ENCODE assay signal across 10 mouse cellular contexts in genomic region chr4:152140441-152140840, GRCm38 (mm10). TPM values are rescaled to one million over a fixed set of nuclear protein-coding genes. Genes with fewer than 3 reads are reported as not detected.
A peak's percentile ranks its signal among the peaks of the same experiment; 100 is the strongest.
DNase-seq lines count a peak whose midpoint lies in the region; ATAC-seq lines count a peak whose summit lies in the region.
"Had no signal": no experiment of that assay in that cellular context is flagged by ENCODE, and none has a peak within 500 bp of the region (broad histone marks: within the 10 kb centered on the region; RNA-seq: fewer than 3 reads in every experiment).

No protein-coding gene starts in this region.

- no peak overlapping the region for H3K27ac ChIP-seq in liver, embryonic 11.5 days (ENCODE audit: low read depth, low read length)

- no peak for ATAC-seq in cerebellum, adult (ENCODE audit: insufficient number of reproducible peaks, low FRiP score, low TSS enrichment)
- ATAC-seq in liver, embryonic 11.5 days (replicated peaks; ENCODE audit: low FRiP score): no peak

- H3K27me3 ChIP-seq in liver, embryonic 11.5 days (replicated peaks; ENCODE audit: control insufficient read depth, insufficient read depth, low read length): peaks cover 12% of the 10 kb centered on the region

- WGBS in liver, embryonic 11.5 days: 28% methylated on average over 6 of the region's 6 CpGs

- no peak overlapping the region for H3K4me2 ChIP-seq in liver, embryonic 11.5 days

- DNase-seq in cerebellum, postnatal 14 days: peak; percentile 76 to 82
- peak; percentile 67 for DNase-seq in liver
- no peak for DNase-seq in liver, embryonic 11.5 days (ENCODE audit: low spot score)
- peak; percentile 61 for DNase-seq in adrenal gland, postnatal 14 days
- peak; percentile 75 for DNase-seq in kidney, postnatal 10 days
- DNase-seq in naive thymus-derived CD4-positive, alpha-beta T cell, adult 2 months (ENCODE audit: low read depth): peak; percentile 71
- DNase-seq in left cerebral cortex, adult 11 months (ENCODE audit: low spot score): no peak

- H3K4me1 ChIP-seq in liver, embryonic 11.5 days (replicated peaks; ENCODE audit: control insufficient read depth, insufficient read depth, low read length): peaks cover 8% of the 10 kb centered on the region

- H3K9ac ChIP-seq in liver, embryonic 11.5 days (ENCODE audit: low read depth, low read length): no peak overlapping the region

- no peaks in the 10 kb centered on the region for H3K9me3 ChIP-seq in liver, embryonic 11.5 days (ENCODE audit: control insufficient read depth, low read length)

- H3K4me3 ChIP-seq in liver, embryonic 11.5 days (ENCODE audit: low read depth, low read length): no peak overlapping the region
- H3K4me3 ChIP-seq: myocyte had no signal

- no peaks in the 10 kb centered on the region for H3K36me3 ChIP-seq in liver, embryonic 11.5 days (ENCODE audit: control insufficient read depth, insufficient read depth, low read length)

RNA-seq across cellular contexts. Expression of gene Espn, which starts 11.7 kb away (rescaled TPM):
- polyA plus RNA-seq in liver, embryonic 11.5 days (2014; fragmentation: Nextera tagmentation; extraction: Ambion mirVana): 4.1 and 5.3 TPM in 2 replicates
- 0.71 and 0.96 TPM in 2 replicates for total RNA-seq in adrenal gland, postnatal 14 days (2021)

RNA-seq across cellular contexts. Expression of gene Hes2, which starts 18.2 kb away (rescaled TPM):
- polyA plus RNA-seq in liver, embryonic 11.5 days (2014; fragmentation: Nextera tagmentation; extraction: Ambion mirVana): not detected in 2 replicates
- total RNA-seq in adrenal gland, postnatal 14 days (2021): not detected in 2 replicates
- total RNA-seq: heart, postnatal 36 days had no signal
- polyA plus RNA-seq: myocyte had no signal

RNA-seq across cellular contexts. Expression of gene Tnfrsf25, which starts 24.7 kb away (rescaled TPM):
- polyA plus RNA-seq in liver, embryonic 11.5 days (2014; fragmentation: Nextera tagmentation; extraction: Ambion mirVana): 0.90 and 1.3 TPM in 2 replicates
- 2.9 and 4.8 TPM in 2 replicates for total RNA-seq in adrenal gland, postnatal 14 days (2021)

RNA-seq across cellular contexts. Expression of gene Acot7, which starts 37.5 kb away (rescaled TPM):
- 50.0 and 51.1 TPM in 2 replicates for polyA plus RNA-seq in liver, embryonic 11.5 days (2014; fragmentation: Nextera tagmentation; extraction: Ambion mirVana)
- 32.2 and 34.2 TPM in 2 replicates for total RNA-seq in adrenal gland, postnatal 14 days (2021)

Comparison
In these comparisons a context has a peak if more than half of its experiments do, and no peak if none do; other contexts are left out.
1. DNase-seq: peak in cerebellum, postnatal 14 days (2 of 2), liver (single experiment), adrenal gland, postnatal 14 days (single experiment), kidney, postnatal 10 days (single experiment) and naive thymus-derived CD4-positive, alpha-beta T cell, adult 2 months (single experiment); none in liver, embryonic 11.5 days (single experiment) and left cerebral cortex, adult 11 months (single experiment).